Mouse (Mus musculus) kidney, embryonic 16.5 days (tissue): ENCODE data around the gene Cdkn3. TPM values are rescaled to one million over a fixed set of nuclear protein-coding genes. Genes with fewer than 3 reads are reported as not detected.
A peak's percentile ranks its signal among the peaks of the same experiment; 100 is the strongest.

Experiments used
- ATAC-seq: fragments of 200-750 bp; cut with Nextera tagmentation; 2 replicates; pipeline ENCODE4 v1.8.0; 2017; ENCODE audit warnings: moderate TSS enrichment; ENCODE audit not compliant: low FRiP score, low TSS enrichment
- H3K27ac ChIP-seq: fragments of 300-500 bp; sonication (generic); 2 replicates; pipeline ENCODE4 v1.5.1; 2014; ENCODE audit warnings: low read length
- H3K27me3 ChIP-seq: fragments of 300-500 bp; sonication (generic); 2 replicates; pipeline ENCODE4 v1.6.1; 2014; ENCODE audit warnings: low read length, control low read depth, mixed read lengths; ENCODE audit not compliant: insufficient read depth
- H3K36me3 ChIP-seq: fragments of 300-500 bp; sonication (generic); 2 replicates; pipeline ENCODE4 v1.6.1; 2014; ENCODE audit warnings: low read length, control low read depth, mixed read lengths; ENCODE audit not compliant: insufficient read depth
- H3K4me1 ChIP-seq: fragments of 300-500 bp; sonication (generic); 2 replicates; pipeline ENCODE4 v1.6.1; 2014; ENCODE audit warnings: low read length, control low read depth, mixed read lengths; ENCODE audit not compliant: insufficient read depth
- H3K4me2 ChIP-seq: fragments of 300-500 bp; sonication (generic); replicated peaks from 2 replicates; pipeline ENCODE4 v1.6.1; 2014; ENCODE audit warnings: low read depth, low read length
- H3K4me3 ChIP-seq: fragments of 300-500 bp; sonication (generic); 2 replicates; pipeline ENCODE4 v1.5.1; 2014; ENCODE audit warnings: mild to moderate bottlenecking, low read length
- H3K9ac ChIP-seq: fragments of 300-500 bp; sonication (generic); replicated peaks from 2 replicates; pipeline ENCODE4 v1.6.1; 2014; ENCODE audit warnings: low read length
- H3K9me3 ChIP-seq: fragments of 300-500 bp; sonication (generic); 2 replicates; pipeline ENCODE4 v1.6.1; 2016; ENCODE audit warnings: low read length, control low read depth
- WGBS: fragments of 180-500 bp; shearing (Covaris S2); extraction: QIAGEN DNeasy Blood & Tissue Kit; methylation state at CpG from one replicate; pipeline ENCODE4 v1.1.7; 2014; 5-methylcytosine and 5-hydroxymethylcytosine counted together
- polyA plus RNA-seq: library from polyadenylated mRNA; unstranded; fragments of >200 nt; fragmentation: Nextera tagmentation; extraction: Ambion mirVana; gene quantifications from 2 replicates; pipeline ENCODE4 v1.2.1, GENCODE M21; 2015

The Cdkn3 gene
- polyA plus RNA-seq, 1 experiment from 2014 or later = 43.2 TPM

DNA sequence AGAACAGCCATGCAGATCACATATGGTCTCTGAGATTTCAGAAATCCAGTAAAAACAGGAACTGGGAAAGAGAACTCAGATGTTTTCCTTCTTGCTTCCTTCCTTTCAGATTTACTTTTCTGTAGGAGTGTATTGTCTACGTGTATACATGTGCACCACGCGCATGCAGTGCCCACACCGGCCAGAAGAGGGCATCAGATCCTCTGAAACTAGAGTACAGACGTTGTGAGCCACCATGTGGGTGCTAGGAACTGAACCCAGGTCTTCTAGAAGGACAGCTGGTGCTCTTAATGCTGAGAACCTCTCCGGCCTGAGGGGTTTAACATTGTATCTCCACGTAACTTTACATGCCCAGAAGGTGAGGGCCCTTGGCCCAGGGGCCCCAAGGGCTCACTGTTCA, 18.9 kb downstream of the Cdkn3 start:
- Histone ChIP-seq H3K27ac (no peak overlapping the region), H3K9me3 (peaks cover 7% of the 10 kb centered on the region; the same call in 1 of the 2 replicates)

DNA sequence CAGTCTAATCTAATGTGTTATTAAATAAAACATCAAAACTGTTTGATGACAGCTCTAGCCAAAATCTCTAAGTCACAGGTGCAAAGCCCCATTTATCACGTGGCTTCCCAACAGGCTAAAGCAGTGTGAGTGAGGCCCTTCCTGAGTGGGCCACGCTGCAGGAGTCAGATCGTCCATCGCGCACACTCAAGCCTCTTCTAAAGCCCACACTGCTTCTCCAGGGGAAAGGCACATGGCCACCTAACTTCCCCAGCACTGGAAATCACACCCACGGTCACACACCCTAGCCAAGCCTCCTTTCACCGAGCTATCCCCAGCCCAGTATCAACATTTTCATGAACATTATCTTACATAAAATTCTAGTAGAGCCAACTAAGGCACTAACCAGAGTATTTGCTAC, 20.7 kb downstream of the Cdkn3 start:
- H3K4me1 ChIP-seq = peaks cover 2% of the 10 kb centered on the region; the same call in 1 of the 2 replicates
- no peak for ATAC-seq
- H3K27ac ChIP-seq = no peak overlapping the region
- H3K36me3 ChIP-seq = peaks cover 61% of the 10 kb centered on the region
- H3K4me2 ChIP-seq = no peak overlapping the region
- 93% methylated on average over 7 of the region's 7 CpGs for WGBS
- H3K9ac ChIP-seq = no peak overlapping the region
- H3K4me3 ChIP-seq = no peak overlapping the region
- H3K9me3 ChIP-seq = peaks cover 7% of the 10 kb centered on the region; the same call in 1 of the 2 replicates
- H3K27me3 ChIP-seq = no peaks in the 10 kb centered on the region

More for the DNA sequence above, 18.9 kb downstream of the Cdkn3 start:
- Histone ChIP-seq H3K27me3 (no peaks in the 10 kb centered on the region), H3K4me1 (no peaks in the 10 kb centered on the region), H3K36me3 (peaks cover 71% of the 10 kb centered on the region), H3K9ac (no peak overlapping the region), H3K4me3 (no peak overlapping the region), H3K4me2 (no peak overlapping the region)
- ATAC-seq = no peak
- WGBS = 94% methylated on average over 7 of the region's 7 CpGs

DNA sequence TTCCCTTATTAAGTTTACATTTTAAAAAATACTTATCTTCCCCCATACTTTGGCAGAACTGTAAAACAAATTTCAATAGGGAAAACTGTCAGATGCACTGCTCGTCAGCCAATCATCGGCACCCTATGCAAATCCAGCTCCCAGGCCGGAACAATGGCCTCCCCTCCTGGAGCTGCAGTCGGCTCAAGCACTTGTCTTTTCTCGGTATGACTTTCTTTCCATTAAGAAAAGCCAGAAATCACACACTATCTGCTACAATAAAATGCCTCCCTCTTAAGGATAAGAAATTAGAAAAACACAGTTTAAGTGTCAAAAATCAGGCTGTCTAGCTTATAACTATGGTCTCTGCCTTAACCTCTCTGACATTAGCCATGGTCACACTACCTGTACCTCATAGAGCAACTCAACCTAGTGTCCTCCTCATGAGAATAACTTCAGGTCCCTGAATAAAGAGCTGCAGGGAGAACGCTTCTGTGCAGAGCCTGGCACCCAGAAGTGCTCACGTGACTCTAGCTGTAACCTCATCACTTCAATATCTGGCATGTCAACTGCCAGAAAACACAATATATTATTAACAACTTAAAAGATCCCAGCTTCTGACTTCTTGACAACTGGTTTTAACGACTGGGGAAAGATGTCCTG, 22.0 kb downstream of the Cdkn3 start:
- Histone ChIP-seq H3K4me1 (peaks cover 10% of the 10 kb centered on the region), H3K9ac (no peak overlapping the region), H3K9me3 (peaks cover 7% of the 10 kb centered on the region; the same call in 1 of the 2 replicates), H3K36me3 (peaks cover 50% of the 10 kb centered on the region), H3K4me2 (no peak overlapping the region), H3K4me3 (no peak overlapping the region), H3K27ac (no peak overlapping the region), H3K27me3 (no peaks in the 10 kb centered on the region)
- ATAC-seq = no peak
- 87% methylated on average over 8 of the region's 8 CpGs for WGBS

DNA sequence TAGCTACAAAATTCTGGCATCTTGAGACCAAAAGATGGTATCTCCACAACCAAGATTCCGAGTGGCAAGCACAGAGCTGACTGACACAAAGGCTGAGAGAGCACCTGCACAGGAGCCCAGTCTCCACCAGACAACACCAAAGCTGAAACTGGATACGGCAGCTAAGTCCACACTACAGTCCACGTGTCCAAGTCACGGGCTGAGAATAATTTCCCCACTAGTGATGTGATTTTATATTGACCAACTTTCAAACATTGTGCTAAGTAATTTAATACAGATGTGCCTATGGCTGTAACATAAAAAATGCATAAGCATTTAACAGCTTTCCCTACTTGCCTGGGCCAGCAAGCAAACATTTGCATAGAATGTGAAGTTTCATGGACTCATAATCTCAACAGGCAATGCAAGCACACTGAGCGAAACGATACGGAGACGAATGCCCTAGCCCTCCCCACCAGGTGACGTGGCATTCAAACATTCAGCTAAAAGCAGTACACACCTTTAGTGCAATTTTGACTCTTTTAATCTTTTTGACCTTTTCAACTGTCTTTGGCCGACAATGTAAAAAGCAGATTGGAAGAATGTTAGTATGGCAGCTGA, 23.1 kb downstream of the Cdkn3 start:
- H3K36me3 ChIP-seq = peaks cover 40% of the 10 kb centered on the region
- no peak overlapping the region for H3K4me3 ChIP-seq
- H3K27ac ChIP-seq = no peak overlapping the region
- H3K4me2 ChIP-seq = no peak overlapping the region
- no peaks in the 10 kb centered on the region for H3K27me3 ChIP-seq
- ATAC-seq = no peak
- H3K4me1 ChIP-seq = peaks cover 10% of the 10 kb centered on the region
- no peak overlapping the region for H3K9ac ChIP-seq
- WGBS = 81% methylated on average over 10 of the region's 10 CpGs
- H3K9me3 ChIP-seq = peaks cover 7% of the 10 kb centered on the region; the same call in 1 of the 2 replicates

DNA sequence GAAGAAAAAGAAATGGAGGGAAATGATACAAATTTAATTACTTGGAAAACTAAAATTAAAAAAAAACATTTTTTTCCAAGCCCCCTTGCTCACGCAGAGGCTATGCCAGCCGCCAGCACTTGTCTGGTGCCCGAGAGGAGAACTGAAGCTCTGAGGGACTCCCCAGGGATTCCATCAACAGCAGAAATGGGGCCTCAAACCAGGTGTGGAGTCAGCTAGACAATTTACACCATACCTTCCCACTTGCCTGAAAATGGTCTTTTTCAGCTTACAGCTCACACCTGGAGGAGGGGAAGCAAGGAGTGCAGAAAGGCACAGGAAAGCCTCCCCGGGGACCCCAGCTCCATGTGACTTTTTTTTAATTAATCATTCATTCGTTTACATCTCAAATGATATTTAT, 24.9 kb downstream of the Cdkn3 start:
- Histone ChIP-seq H3K36me3 (peaks cover 22% of the 10 kb centered on the region), H3K27me3 (no peaks in the 10 kb centered on the region), H3K9ac (no peak overlapping the region), H3K9me3 (no peaks in the 10 kb centered on the region), H3K4me2 (no peak overlapping the region), H3K27ac (no peak overlapping the region), H3K4me1 (peaks cover 14% of the 10 kb centered on the region), H3K4me3 (no peak overlapping the region)
- whole genome bisulfite sequencing = 86% methylated on average over 5 of the region's 5 CpGs
- ATAC-seq = no peak

DNA sequence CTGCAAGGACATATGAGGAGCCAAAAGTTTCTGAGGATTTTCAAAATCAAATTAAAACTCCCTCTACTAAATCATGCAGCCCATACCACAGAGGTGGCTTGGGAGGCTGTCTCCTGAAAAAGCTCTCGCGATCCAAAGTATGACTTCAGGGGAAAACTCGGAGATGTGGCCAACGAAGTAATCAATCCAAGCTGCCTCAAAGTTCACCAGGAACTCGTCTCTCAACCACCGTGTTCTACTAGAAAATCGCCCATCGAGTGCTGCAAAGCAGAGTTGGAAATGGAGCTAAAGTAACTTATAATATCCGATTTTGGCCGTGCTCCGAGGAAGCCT, 27.1 kb downstream of the Cdkn3 start:
- Histone ChIP-seq H3K4me2 (peak overlapping the region; percentile 79), H3K27ac (peak overlapping the region; percentile 97), H3K4me1 (peaks cover 14% of the 10 kb centered on the region), H3K36me3 (0 out of 2 replicates have a peak, but pooled peaks cover 9% of the 10 kb centered on the region), H3K4me3 (peak overlapping the region; percentile 90), H3K9me3 (no peaks in the 10 kb centered on the region), H3K9ac (peak overlapping the region; percentile 97), H3K27me3 (no peaks in the 10 kb centered on the region)
- ATAC-seq = 0 out of 2 replicates have a peak, but pooled peaks have one; percentile 3
- 0% methylated on average over 11 of the region's 11 CpGs for WGBS

DNA sequence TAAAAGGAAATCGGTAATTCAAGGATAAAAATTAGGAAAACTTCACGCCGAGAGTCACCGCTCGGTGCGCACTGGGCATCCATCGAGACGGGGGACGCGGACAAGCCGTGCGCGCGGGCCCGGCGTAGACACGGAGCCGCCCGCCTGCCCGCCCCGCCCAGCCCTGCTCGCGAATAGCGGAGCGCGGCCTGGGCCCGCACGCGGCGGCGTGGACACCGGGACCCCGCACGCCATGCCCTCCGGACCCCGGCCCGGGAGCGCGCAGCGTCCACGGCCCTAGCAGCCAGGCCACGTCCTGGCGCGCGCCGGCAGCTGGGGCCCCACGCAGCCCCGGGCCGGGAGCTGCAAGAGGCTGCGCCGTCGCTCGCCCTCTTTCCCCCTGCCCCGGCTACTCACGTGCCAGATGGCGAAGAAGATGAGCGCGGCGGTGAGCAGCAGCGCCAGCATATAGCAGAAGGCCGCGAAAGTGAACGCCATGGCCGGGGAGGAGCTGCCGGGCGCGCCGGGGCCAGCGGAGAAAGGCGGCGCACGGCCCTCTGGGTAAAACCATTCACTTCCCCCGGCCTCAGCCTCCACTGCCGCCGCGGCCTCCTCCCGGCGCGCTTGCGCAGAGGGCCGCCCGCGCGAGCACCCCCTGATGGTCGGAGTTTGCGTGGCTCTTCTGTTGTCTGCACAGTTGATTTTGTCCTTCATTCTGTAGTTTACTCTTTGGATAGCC, 27.6 kb downstream of the Cdkn3 start, which contains the start of gene Cnih1:
Cnih1 (minus strand) TSS at position 625 of the 718 bp plus-strand sequence.
- peak; percentile 96 for ATAC-seq
- peak within 1 kb of the TSS; percentile 90 for H3K4me3 ChIP-seq
- WGBS = under 1% methylated on average over 73 of the region's 86 CpGs

DNA sequence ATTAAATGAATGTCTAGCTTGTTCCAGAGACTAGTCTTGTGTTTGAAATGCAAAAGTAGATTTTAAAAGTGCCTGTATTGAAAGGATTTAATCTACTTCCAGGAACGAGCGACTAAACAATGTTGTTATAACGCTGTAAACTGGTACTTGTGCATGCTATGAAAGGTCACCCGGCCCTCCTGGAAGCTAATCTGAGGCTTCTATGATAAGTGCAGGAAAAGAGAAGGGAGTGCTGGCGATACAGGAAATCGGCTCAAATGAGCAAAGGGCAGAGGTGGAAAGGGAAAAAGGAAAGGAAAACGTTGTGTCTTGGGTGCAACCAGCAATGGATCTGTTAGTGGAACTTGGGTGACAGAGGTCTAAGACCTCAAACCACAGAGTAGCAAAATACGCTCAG, 28.2 kb downstream of the Cdkn3 start:
- ATAC-seq = no peak
- Histone ChIP-seq H3K9ac (peak overlapping the region; percentile 97), H3K36me3 (0 out of 2 replicates have a peak, but pooled peaks cover 4% of the 10 kb centered on the region), H3K27me3 (no peaks in the 10 kb centered on the region), H3K9me3 (no peaks in the 10 kb centered on the region), H3K4me1 (peaks cover 14% of the 10 kb centered on the region), H3K4me3 (peak overlapping the region; percentile 90), H3K4me2 (peak overlapping the region; percentile 47), H3K27ac (peak overlapping the region; percentile 72)
- WGBS = 23% methylated on average over 8 of the region's 8 CpGs

More for the DNA sequence above, 27.6 kb downstream of the Cdkn3 start, which contains the start of gene Cnih1:
- H3K9me3 ChIP-seq = no peaks in the 10 kb centered on the region
- H3K4me1 ChIP-seq = peaks cover 14% of the 10 kb centered on the region
- peak within 1 kb of the TSS; percentile 97 for H3K9ac ChIP-seq
- H3K4me2 ChIP-seq = peak within 1 kb of the TSS; percentile 79
- H3K27ac ChIP-seq = peak within 1 kb of the TSS; percentile 97
- H3K27me3 ChIP-seq = no peaks in the 10 kb centered on the region
- H3K36me3 ChIP-seq = 0 out of 2 replicates have a peak, but pooled peaks cover 4% of the 10 kb centered on the region

DNA sequence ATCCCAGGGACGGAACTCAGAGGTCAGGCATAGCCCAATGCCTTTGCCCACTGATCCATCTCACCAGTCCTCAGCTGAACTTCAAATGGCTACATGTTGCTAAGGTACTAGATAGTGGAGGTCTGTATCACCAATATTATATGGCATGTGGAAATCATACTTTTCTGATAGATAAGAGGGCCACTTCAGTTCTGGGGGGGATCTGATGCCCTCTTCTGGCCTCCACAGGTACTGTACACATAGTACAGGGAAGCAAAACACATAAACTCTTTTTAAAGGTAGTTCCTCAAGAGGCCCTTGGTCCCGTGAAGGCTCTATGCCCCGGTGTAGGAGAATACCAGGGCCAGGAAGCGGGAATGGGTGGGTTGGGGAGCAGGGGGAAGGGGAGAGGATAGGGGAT, 30.0 kb downstream of the Cdkn3 start:
- Histone ChIP-seq H3K9ac (no peak overlapping the region), H3K9me3 (no peaks in the 10 kb centered on the region), H3K27me3 (no peaks in the 10 kb centered on the region), H3K36me3 (no peaks in the 10 kb centered on the region), H3K4me3 (no peak overlapping the region), H3K27ac (no peak overlapping the region), H3K4me2 (no peak overlapping the region), H3K4me1 (peaks cover 14% of the 10 kb centered on the region)
- ATAC-seq = no peak
- WGBS = 84% methylated on average over 4 of the region's 4 CpGs
